Comparison of ENCODE assay signal across 14 mouse cellular contexts in genomic region chr16:48562290-48563080, GRCm38 (mm10).
A peak's percentile ranks its signal among the peaks of the same experiment; 100 is the strongest.
DNase-seq lines count a peak whose midpoint lies in the region; ATAC-seq lines count a peak whose summit lies in the region.
"Had no signal": no experiment of that assay in that cellular context is flagged by ENCODE, and none has a peak within 500 bp of the region (broad histone marks: within the 10 kb centered on the region; RNA-seq: fewer than 3 reads in every experiment).

No protein-coding gene starts in this region.

- no peaks in the 10 kb centered on the region for H3K9me3 ChIP-seq in hindbrain, embryonic 13.5 days
- H3K9me3 ChIP-seq in midbrain, embryonic 15.5 days: no peaks in the 10 kb centered on the region
- H3K9me3 ChIP-seq: heart, embryonic 15.5 days; lung, embryonic 15.5 days had no signal

- no peak overlapping the region for H3K9ac ChIP-seq in hindbrain, embryonic 13.5 days
- H3K9ac ChIP-seq in midbrain, embryonic 15.5 days: no peak overlapping the region
- H3K9ac ChIP-seq: heart, embryonic 15.5 days; lung, embryonic 15.5 days had no signal

- no peaks in the 10 kb centered on the region for H3K36me3 ChIP-seq in hindbrain, embryonic 13.5 days
- no peaks in the 10 kb centered on the region for H3K36me3 ChIP-seq in midbrain, embryonic 15.5 days (replicated peaks)
- H3K36me3 ChIP-seq: heart, embryonic 15.5 days; lung, embryonic 15.5 days had no signal

- 16% methylated on average over 11 of the region's 11 CpGs for WGBS in hindbrain, embryonic 13.5 days
- WGBS in midbrain, embryonic 15.5 days: 13% methylated on average over 11 of the region's 11 CpGs

- no peak overlapping the region for H3K27ac ChIP-seq in hindbrain, embryonic 13.5 days
- no peak overlapping the region for H3K27ac ChIP-seq in midbrain, embryonic 15.5 days
- H3K27ac ChIP-seq: heart, embryonic 15.5 days; lung, embryonic 15.5 days had no signal

- H3K27me3 ChIP-seq in hindbrain, embryonic 13.5 days: no peaks in the 10 kb centered on the region
- H3K27me3 ChIP-seq in midbrain, embryonic 15.5 days (replicated peaks): no peaks in the 10 kb centered on the region
- H3K27me3 ChIP-seq: heart, embryonic 15.5 days; lung, embryonic 15.5 days had no signal

- peak; percentile 10 for DNase-seq in brain, adult 2 months (ENCODE audit: low read depth, low spot score)
- peak; percentile 42 for DNase-seq in embryo, embryonic 9.5 days (ENCODE audit: extremely low spot score)
- DNase-seq in adrenal gland, postnatal 36 days: no peak
- no peak for DNase-seq in layer of hippocampus, adult 18-20 months (ENCODE audit: low spot score in 2 of 2)
- no peak for DNase-seq in Muller cell, postnatal 12 days (ENCODE audit: inconsistent ontology term)
- DNase-seq in heart, adult 11 months: no peak
- DNase-seq: adrenal gland, adult 8-10 months; liver; spleen, adult 18-20 months had no signal

- H3K4me1 ChIP-seq in hindbrain, embryonic 13.5 days (replicated peaks): peaks cover 7% of the 10 kb centered on the region; the same call in 1 of the 2 replicates
- peaks cover 3% of the 10 kb centered on the region; the same call in 1 of the 2 replicates for H3K4me1 ChIP-seq in midbrain, embryonic 15.5 days
- H3K4me1 ChIP-seq: heart, embryonic 15.5 days had no signal

- peak; percentile 36; the same call in 1 of the 2 replicates for ATAC-seq in hindbrain, embryonic 13.5 days (ENCODE audit: low FRiP score)
- ATAC-seq in midbrain, embryonic 15.5 days (replicated peaks): peak; percentile 71
- ATAC-seq: CD4-positive, CD25-positive, alpha-beta regulatory T cell, adult 4 months had no signal

- no peak overlapping the region for H3K4me3 ChIP-seq in hindbrain, embryonic 13.5 days
- H3K4me3 ChIP-seq in midbrain, embryonic 15.5 days: no peak overlapping the region
- H3K4me3 ChIP-seq: heart, embryonic 15.5 days; lung, embryonic 15.5 days had no signal

- no peak overlapping the region for H3K4me2 ChIP-seq in hindbrain, embryonic 13.5 days
- H3K4me2 ChIP-seq in midbrain, embryonic 15.5 days: no peak overlapping the region
- H3K4me2 ChIP-seq: heart, embryonic 15.5 days; lung, embryonic 15.5 days had no signal

Comparison
In these comparisons a context has a peak if more than half of its experiments do, and no peak if none do; other contexts are left out.
1. DNase-seq: peak in brain, adult 2 months (single experiment) and embryo, embryonic 9.5 days (single experiment); none in adrenal gland, postnatal 36 days (0 of 2), layer of hippocampus, adult 18-20 months (0 of 2), Muller cell, postnatal 12 days (single experiment) and heart, adult 11 months (single experiment).